Mouse (Mus musculus): ENCODE measurements at regions not wholly inside any gene's neighbourhood (a gene's known extent, or its start where the extent isn't known, plus 50 kb on each side); places are given as distances from the start of the nearest gene placed in this dataset.

GRCm38 (mm10) chr9:59153126-59153525, 116.9 kb upstream of the Neo1 start:
- DNase-seq (ENCODE audit: low spot score), result no peak

- no peak for DNase-seq (ENCODE audit: low spot score)
Observed at GRCm38 (mm10) chr9:59144256-59144800, 108.1 kb upstream of the Neo1 start.

- DNase-seq (ENCODE audit: low spot score), result no peak
Observed at GRCm38 (mm10) chr9:59143610-59144009, 107.4 kb upstream of the Neo1 start.

GRCm38 (mm10) chr9:59134171-59135041, 98.2 kb upstream of the Neo1 start:
- peak; percentile 25 for DNase-seq (ENCODE audit: low spot score)

- DNase-seq (ENCODE audit: low spot score), result no peak
Observed at GRCm38 (mm10) chr9:59129699-59130340, 93.6 kb upstream of the Neo1 start.

- no peak for DNase-seq (ENCODE audit: low spot score)
Observed at GRCm38 (mm10) chr9:59129252-59129651, 93.0 kb upstream of the Neo1 start.

GRCm38 (mm10) chr9:59128023-59128422, 91.8 kb upstream of the Neo1 start:
- no peak for DNase-seq (ENCODE audit: low spot score)

- no peak for DNase-seq (ENCODE audit: low spot score)
Observed at GRCm38 (mm10) chr9:59125886-59126285, 89.6 kb upstream of the Neo1 start.

GRCm38 (mm10) chr9:59116561-59116960, 80.3 kb upstream of the Neo1 start:
- DNase-seq (ENCODE audit: low spot score), result no peak

GRCm38 (mm10) chr9:59113859-59114258, 77.6 kb upstream of the Neo1 start:
- no peak for DNase-seq (ENCODE audit: low spot score)

GRCm38 (mm10) chr9:59099738-59100137, 63.5 kb upstream of the Neo1 start:
- no peak for DNase-seq (ENCODE audit: low spot score)

GRCm38 (mm10) chr9:59097564-59097963, 61.3 kb upstream of the Neo1 start:
- DNase-seq (ENCODE audit: low spot score), result no peak

- no peak for DNase-seq (ENCODE audit: low spot score)
Observed at GRCm38 (mm10) chr9:59096551-59097268, 60.5 kb upstream of the Neo1 start.

GRCm38 (mm10) chr9:59095626-59096025, 59.4 kb upstream of the Neo1 start:
- no peak for DNase-seq (ENCODE audit: low spot score)

GRCm38 (mm10) chr9:59094106-59094505, 57.9 kb upstream of the Neo1 start:
- DNase-seq (ENCODE audit: low spot score), result no peak

- DNase-seq (ENCODE audit: low spot score), result no peak
Observed at GRCm38 (mm10) chr9:59091179-59091578, 54.9 kb upstream of the Neo1 start.

GRCm38 (mm10) chr9:59087704-59088103, 51.5 kb upstream of the Neo1 start:
- no peak for DNase-seq (ENCODE audit: low spot score)

- DNase-seq (ENCODE audit: low spot score), result no peak
Observed at GRCm38 (mm10) chr9:59087112-59087511, 50.9 kb upstream of the Neo1 start.

- DNase-seq (ENCODE audit: low spot score), result no peak
Observed at GRCm38 (mm10) chr9:59086556-59087102, 50.4 kb upstream of the Neo1 start.
